Mouse (Mus musculus) forebrain, embryonic 11.5 days (tissue): ENCODE measurements around the gene Haghl. TPM values are rescaled to one million over a fixed set of nuclear protein-coding genes. Genes with fewer than 3 reads are reported as not detected.

Source experiments
- ATAC-seq: fragments of 200-750 bp; cut with Nextera tagmentation; replicated peaks from 2 replicates; pipeline ENCODE4 v1.8.0; 2017; ENCODE audit warnings: moderate TSS enrichment; ENCODE audit not compliant: low FRiP score
- DNase-seq: peaks from one replicate; pipeline ENCODE4 v3.0.0-alpha.2; 2017; ENCODE audit warnings: low spot score
- H3K27ac ChIP-seq: fragments of 300-500 bp; sonication (generic); 2 replicates; pipeline ENCODE4 v1.5.1; 2014; ENCODE audit warnings: low read depth, low read length
- H3K27me3 ChIP-seq: fragments of 300-500 bp; sonication (generic); 2 replicates; pipeline ENCODE4 v1.6.1; 2014; ENCODE audit warnings: mild to moderate bottlenecking, low read length, mixed read lengths; ENCODE audit not compliant: control insufficient read depth, insufficient read depth
- H3K36me3 ChIP-seq: fragments of 300-500 bp; sonication (generic); 2 replicates; pipeline ENCODE4 v1.6.1; 2014; ENCODE audit warnings: mild to moderate bottlenecking, low read length, moderate library complexity, mixed read lengths; ENCODE audit not compliant: control insufficient read depth, insufficient read depth
- H3K4me1 ChIP-seq: fragments of 300-500 bp; sonication (generic); replicated peaks from 2 replicates; pipeline ENCODE4 v1.6.1; 2014; ENCODE audit warnings: low read length, mixed read lengths; ENCODE audit not compliant: control insufficient read depth, insufficient read depth
- H3K4me2 ChIP-seq: fragments of 300-500 bp; sonication (generic); 2 replicates; pipeline ENCODE4 v1.6.1; 2014; ENCODE audit warnings: low read depth, mild to moderate bottlenecking, low read length, moderate library complexity, mixed read lengths; ENCODE audit not compliant: severe bottlenecking
- H3K4me3 ChIP-seq: fragments of 300-500 bp; sonication (generic); 2 replicates; pipeline ENCODE4 v1.5.1; 2014; ENCODE audit warnings: low read depth, low read length
- H3K9ac ChIP-seq: fragments of 300-500 bp; sonication (generic); 2 replicates; pipeline ENCODE4 v1.6.1; 2014; ENCODE audit warnings: low read length
- H3K9me3 ChIP-seq: fragments of 300-500 bp; sonication (generic); 2 replicates; pipeline ENCODE4 v1.6.1; 2016; ENCODE audit warnings: low read length, mixed read lengths; ENCODE audit not compliant: control insufficient read depth
- WGBS: fragments of 180-500 bp; shearing (Covaris S2); extraction: QIAGEN DNeasy Blood & Tissue Kit; methylation state at CpG from one replicate; pipeline ENCODE4 v1.1.7; 2014; 5-methylcytosine and 5-hydroxymethylcytosine counted together
- polyA plus RNA-seq: library from polyadenylated mRNA; unstranded; fragments of >200 nt; fragmentation: Nextera tagmentation; extraction: Ambion mirVana; gene quantifications from 2 replicates; pipeline ENCODE4 v1.2.1, GENCODE M21; 2014

Haghl gene
- polyA plus RNA-seq, 1 experiment from 2014 or later: 76.1 TPM

GRCm38 (mm10) chr17:25824362-25825142 is 39.1 kb upstream of the Haghl start:
- DNase-seq (no peak), ATAC-seq (no peak)
- 74% methylated on average over 16 of the region's 17 CpGs for WGBS
- H3K9me3 ChIP-seq: no peaks in the 10 kb centered on the region
- peaks cover 17% of the 10 kb centered on the region for H3K4me1 ChIP-seq
- peaks cover 9% of the 10 kb centered on the region for H3K27me3 ChIP-seq
- peak overlapping the region; percentile 54 for H3K4me3 ChIP-seq
- peak overlapping the region; percentile 60 for H3K9ac ChIP-seq
- H3K27ac ChIP-seq: no peak overlapping the region
- H3K36me3 ChIP-seq: no peaks in the 10 kb centered on the region; the same call in 1 of the 2 replicates
- H3K4me2 ChIP-seq: peak overlapping the region; percentile 60

GRCm38 (mm10) chr17:25823452-25823851 is 38.0 kb upstream of the Haghl start, which contains the start of gene Wdr24:
TSS of gene Wdr24 (plus strand) at chr17:25823627.
- H3K4me2 ChIP-seq: peak within 1 kb of the TSS; percentile 60
- H3K9ac ChIP-seq: peak within 1 kb of the TSS; percentile 60
- H3K27ac ChIP-seq: no peak within 1 kb of the TSS
- H3K4me3 ChIP-seq: peak within 1 kb of the TSS; percentile 54
- 1% methylated on average over 18 of the region's 18 CpGs for WGBS
- H3K9me3 ChIP-seq: no peaks in the 10 kb centered on the region
- no peaks in the 10 kb centered on the region; the same call in 1 of the 2 replicates for H3K36me3 ChIP-seq
- ATAC-seq (peak; percentile 72), DNase-seq (peak; percentile 78)
- peaks cover 17% of the 10 kb centered on the region for H3K4me1 ChIP-seq
- H3K27me3 ChIP-seq: peaks cover 12% of the 10 kb centered on the region

- WGBS: 7% methylated on average over 46 of the region's 46 CpGs
- Histone ChIP-seq H3K9ac (peak overlapping the region; percentile 33; the same call in 1 of the 2 replicates), H3K36me3 (no peaks in the 10 kb centered on the region), H3K4me2 (peak overlapping the region; percentile 37), H3K9me3 (no peaks in the 10 kb centered on the region), H3K4me3 (peak overlapping the region; percentile 13; the same call in 1 of the 2 replicates), H3K4me1 (peaks cover 7% of the 10 kb centered on the region; the same call in 1 of the 2 replicates), H3K27me3 (peaks cover 14% of the 10 kb centered on the region), H3K27ac (no peak overlapping the region)
- ATAC-seq (no peak), DNase-seq (peak; percentile 60)
Measured at GRCm38 (mm10) chr17:25818851-25819780, 33.6 kb upstream of the Haghl start.

GRCm38 (mm10) chr17:25817662-25818061 is 32.2 kb upstream of the Haghl start:
- DNase-seq: peak; percentile 52
- no peaks in the 10 kb centered on the region for H3K9me3 ChIP-seq
- no peak overlapping the region for H3K4me3 ChIP-seq
- 89% methylated on average over 11 of the region's 11 CpGs for WGBS
- H3K9ac ChIP-seq: no peak overlapping the region
- no peaks in the 10 kb centered on the region for H3K36me3 ChIP-seq
- no peak overlapping the region for H3K27ac ChIP-seq
- H3K4me2 ChIP-seq: no peak overlapping the region
- H3K27me3 ChIP-seq: peaks cover 14% of the 10 kb centered on the region
- H3K4me1 ChIP-seq: peaks cover 6% of the 10 kb centered on the region; the same call in 1 of the 2 replicates
- ATAC-seq: no peak

GRCm38 (mm10) chr17:25813471-25813870 is 28.0 kb upstream of the Haghl start:
- H3K9ac ChIP-seq: 0 out of 2 replicates have a peak overlapping the region, but pooled peaks have one; percentile 13
- peaks cover 9% of the 10 kb centered on the region for H3K4me1 ChIP-seq
- no peaks in the 10 kb centered on the region for H3K9me3 ChIP-seq
- no peak overlapping the region for H3K27ac ChIP-seq
- H3K4me3 ChIP-seq: no peak overlapping the region
- WGBS: 3% methylated on average over 20 of the region's 20 CpGs
- H3K4me2 ChIP-seq: no peak overlapping the region
- no peaks in the 10 kb centered on the region for H3K36me3 ChIP-seq
- DNase-seq: peak; percentile 92
- ATAC-seq: no peak
- H3K27me3 ChIP-seq: peaks cover 2% of the 10 kb centered on the region

GRCm38 (mm10) chr17:25810890-25811289 is 25.4 kb upstream of the Haghl start:
- ATAC-seq (no peak), DNase-seq (peak; percentile 47)
- no peaks in the 10 kb centered on the region for H3K36me3 ChIP-seq
- 82% methylated on average over 4 of the region's 4 CpGs for WGBS
- H3K27ac ChIP-seq: no peak overlapping the region
- H3K9me3 ChIP-seq: no peaks in the 10 kb centered on the region
- no peak overlapping the region for H3K4me3 ChIP-seq
- H3K9ac ChIP-seq: no peak overlapping the region
- peaks cover 9% of the 10 kb centered on the region for H3K4me1 ChIP-seq
- no peak overlapping the region for H3K4me2 ChIP-seq
- no peaks in the 10 kb centered on the region for H3K27me3 ChIP-seq

- no peaks in the 10 kb centered on the region for H3K27me3 ChIP-seq
- 8% methylated on average over 25 of the region's 25 CpGs for WGBS
- H3K9ac ChIP-seq: peak overlapping the region; percentile 95
- no peaks in the 10 kb centered on the region for H3K9me3 ChIP-seq
- peak overlapping the region; percentile 85 for H3K4me2 ChIP-seq
- no peaks in the 10 kb centered on the region for H3K36me3 ChIP-seq
- DNase-seq: peak; percentile 64
- H3K4me1 ChIP-seq: peaks cover 9% of the 10 kb centered on the region
- H3K27ac ChIP-seq: peak overlapping the region; percentile 89
- ATAC-seq: peak; percentile 58
- H3K4me3 ChIP-seq: peak overlapping the region; percentile 81
Measured at GRCm38 (mm10) chr17:25809606-25810340, 24.3 kb upstream of the Haghl start.
